Mouse (Mus musculus) cortical plate, adult 2 months (tissue): ENCODE data around the gene Herc3.

Experiments
- CTCF ChIP-seq: fragments of 200-500 bp; IDR thresholded peaks from 2 replicates; pipeline ENCODE4 v1.5.1; 2011; ENCODE audit warnings: mild to moderate bottlenecking, control low read depth, low read length; ENCODE audit not compliant: insufficient read depth; ENCODE audit errors: extremely low read depth
- POLR2A ChIP-seq: fragments of 200-500 bp; IDR thresholded peaks from 2 replicates; pipeline ENCODE4 v1.6.1; 2011; ENCODE audit warnings: mild to moderate bottlenecking, low read length, control low read depth; ENCODE audit not compliant: insufficient read depth; ENCODE audit errors: extremely low read depth

DNA sequence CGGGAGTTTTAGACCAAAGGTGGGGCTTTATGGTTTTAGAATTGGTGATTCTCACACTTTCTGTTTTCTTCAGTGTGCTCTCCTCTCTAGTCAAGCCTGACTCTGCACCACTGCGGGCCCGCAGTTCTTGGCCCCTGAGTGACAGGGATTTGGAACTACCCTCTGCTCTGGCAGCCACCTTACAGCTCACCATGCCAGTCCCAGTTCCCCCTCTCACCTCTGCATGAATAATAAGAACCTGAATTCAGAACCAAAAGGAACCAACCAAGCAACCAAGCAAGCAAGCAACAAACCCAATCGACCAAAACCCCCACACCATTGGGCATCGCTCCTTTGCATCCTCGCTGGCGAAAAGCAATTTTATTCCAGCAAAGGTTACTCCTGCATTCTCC is 429 bp upstream of the Herc3 start:
- TF ChIP-seq CTCF = no peak
- TF ChIP-seq POLR2A = no peak
